Mouse (Mus musculus) midbrain, embryonic 13.5 days (tissue): ENCODE measurements at regions not wholly inside any gene's neighbourhood (a gene's known extent, or its start where the extent isn't known, plus 50 kb on each side); places are given as distances from the start of the nearest gene placed in this dataset.

Experiments
- ATAC-seq: fragments of 200-750 bp; cut with Nextera tagmentation; 2 replicates; pipeline ENCODE4 v1.8.0; 2017; ENCODE audit warnings: mild to moderate bottlenecking, moderate TSS enrichment, moderate library complexity
- H3K27ac ChIP-seq: fragments of 300-500 bp; sonication (generic); 2 replicates; pipeline ENCODE4 v1.5.1; 2015; ENCODE audit warnings: inconsistent platforms, mild to moderate bottlenecking, moderate library complexity
- H3K27me3 ChIP-seq: fragments of 300-500 bp; sonication (generic); 2 replicates; pipeline ENCODE4 v1.6.1; 2015; ENCODE audit warnings: mild to moderate bottlenecking, inconsistent platforms
- H3K36me3 ChIP-seq: fragments of 300-500 bp; sonication (generic); 2 replicates; pipeline ENCODE4 v1.6.1; 2015; ENCODE audit warnings: mild to moderate bottlenecking, inconsistent platforms
- H3K4me1 ChIP-seq: fragments of 300-500 bp; sonication (generic); replicated peaks from 2 replicates; pipeline ENCODE4 v1.6.1; 2015; ENCODE audit warnings: inconsistent platforms
- H3K4me2 ChIP-seq: fragments of 300-500 bp; sonication (generic); replicated peaks from 2 replicates; pipeline ENCODE4 v1.6.1; 2015; ENCODE audit warnings: moderate library complexity, mild to moderate bottlenecking, inconsistent platforms
- H3K4me3 ChIP-seq: fragments of 300-500 bp; sonication (generic); replicated peaks from 2 replicates; pipeline ENCODE4 v1.5.1; 2015; ENCODE audit warnings: mild to moderate bottlenecking, inconsistent platforms
- H3K9ac ChIP-seq: fragments of 300-500 bp; sonication (generic); replicated peaks from 2 replicates; pipeline ENCODE4 v1.6.1; 2015; ENCODE audit warnings: mild to moderate bottlenecking, inconsistent platforms
- H3K9me3 ChIP-seq: fragments of 300-500 bp; sonication (generic); 2 replicates; pipeline ENCODE4 v1.6.1; 2016; ENCODE audit warnings: mild to moderate bottlenecking, inconsistent platforms
- WGBS: fragments of 180-500 bp; shearing (Covaris S2); methylation state at CpG from one replicate; pipeline ENCODE4 v1.1.7; 2015; 5-methylcytosine and 5-hydroxymethylcytosine counted together

GRCm38 (mm10) chr12:64550915-64551570, 76.6 kb upstream of the Fscb start:
- ATAC-seq, result peak; percentile 89
- no peaks in the 10 kb centered on the region for H3K27me3 ChIP-seq
- no peak overlapping the region for H3K27ac ChIP-seq
- no peak overlapping the region for H3K4me3 ChIP-seq
- H3K9ac ChIP-seq, result no peak overlapping the region
- WGBS, result 12% methylated on average over 2 of the region's 2 CpGs
- H3K4me2 ChIP-seq, result no peak overlapping the region
- no peaks in the 10 kb centered on the region for H3K9me3 ChIP-seq
- no peaks in the 10 kb centered on the region for H3K36me3 ChIP-seq
- no peaks in the 10 kb centered on the region for H3K4me1 ChIP-seq

- Histone ChIP-seq H3K4me1 (no peaks in the 10 kb centered on the region), H3K27ac (no peak overlapping the region), H3K27me3 (no peaks in the 10 kb centered on the region), H3K9ac (no peak overlapping the region), H3K36me3 (no peaks in the 10 kb centered on the region), H3K4me2 (no peak overlapping the region), H3K4me3 (no peak overlapping the region), H3K9me3 (no peaks in the 10 kb centered on the region)
- no peak for ATAC-seq
- WGBS, result 83% methylated on average over 3 of the region's 3 CpGs
Measured at GRCm38 (mm10) chr12:64541111-64541510, 66.6 kb upstream of the Fscb start.
